Mouse (Mus musculus): ENCODE results near the gene Ssxb3.
"Not testable (repeated sequence)": the region's sequence is repeated elsewhere in the genome, so short reads cannot be mapped to it uniquely, and the experiment has no call there.

The Ssxb3 gene

GRCm38 (mm10) chrX:8591716-8592115, at the start of gene Ssxb3:
Ssxb3 (minus strand) TSS chrX:8591816.
- not testable (repeated sequence) for DNase-seq (ENCODE audit: low spot score in 2 of 2)

GRCm38 (mm10) chrX:8548155-8548554, 43.5 kb downstream of the Ssxb3 start, which contains the start of gene Ssxb6:
Ssxb6 (minus strand) TSS chrX:8548255.
- DNase-seq (ENCODE audit: low spot score in 2 of 2): not testable (repeated sequence)

Data from frontal cortex, postnatal 14 days (tissue).